ENCODE assay signal across 8 mouse cellular contexts in genomic region chr11:8689515-8689914, GRCm38 (mm10). TPM values are rescaled to one million over a fixed set of nuclear protein-coding genes. Genes with fewer than 3 reads are reported as not detected.
DNase-seq lines count a peak whose midpoint lies in the region; ATAC-seq lines count a peak whose summit lies in the region.
"Had no signal": no experiment of that assay in that cellular context is flagged by ENCODE, and none has a peak within 500 bp of the region (broad histone marks: within the 10 kb centered on the region; RNA-seq: fewer than 3 reads in every experiment).

No protein-coding gene starts in this region.

- no peaks in the 10 kb centered on the region for H3K36me3 ChIP-seq in hindbrain, embryonic 11.5 days (ENCODE audit: control insufficient read depth, insufficient read depth, low read length)
- H3K36me3 ChIP-seq in forebrain, embryonic 15.5 days, result no peaks in the 10 kb centered on the region

- DNase-seq in testis, postnatal 14 days (ENCODE audit: low spot score), result peak; percentile 35
- DNase-seq in testis, postnatal 10 days (ENCODE audit: low spot score), result no peak
- DNase-seq in kidney, postnatal 36 days, result peak; percentile 32 to 59
- peak; percentile 56 to 69 for DNase-seq in monocyte, adult 2 months (ENCODE audit: low read depth in 1 of 2, low spot score in 2 of 2)
- no peak for DNase-seq in hindbrain, embryonic 11.5 days (ENCODE audit: low spot score)
- DNase-seq in left cerebral cortex, adult 11 months (ENCODE audit: low spot score), result no peak
- DNase-seq: heart, postnatal 10 days had no signal

- no peak overlapping the region for H3K27ac ChIP-seq in hindbrain, embryonic 11.5 days (ENCODE audit: low read depth, low read length)
- no peak overlapping the region for H3K27ac ChIP-seq in forebrain, embryonic 15.5 days (replicated peaks)

- no peak overlapping the region for H3K4me2 ChIP-seq in hindbrain, embryonic 11.5 days (replicated peaks; ENCODE audit: low read depth, low read length)
- no peak overlapping the region for H3K4me2 ChIP-seq in forebrain, embryonic 15.5 days (replicated peaks)

- 82% methylated on average over 7 of the region's 7 CpGs for WGBS in hindbrain, embryonic 11.5 days
- WGBS in forebrain, embryonic 15.5 days, result 87% methylated on average over 7 of the region's 7 CpGs

- no peaks in the 10 kb centered on the region for H3K9me3 ChIP-seq in hindbrain, embryonic 11.5 days (ENCODE audit: control insufficient read depth, low read length)
- no peaks in the 10 kb centered on the region for H3K9me3 ChIP-seq in forebrain, embryonic 15.5 days

- peaks cover 10% of the 10 kb centered on the region; the same call in 1 of the 2 replicates for H3K4me1 ChIP-seq in hindbrain, embryonic 11.5 days (replicated peaks; ENCODE audit: control insufficient read depth, insufficient read depth, low read length)
- peaks cover 20% of the 10 kb centered on the region for H3K4me1 ChIP-seq in forebrain, embryonic 15.5 days

- no peaks in the 10 kb centered on the region for H3K27me3 ChIP-seq in hindbrain, embryonic 11.5 days (ENCODE audit: control insufficient read depth, insufficient read depth, low read length)
- H3K27me3 ChIP-seq in forebrain, embryonic 15.5 days, result no peaks in the 10 kb centered on the region

- no peak overlapping the region for H3K9ac ChIP-seq in hindbrain, embryonic 11.5 days (ENCODE audit: low read depth, low read length)
- no peak overlapping the region for H3K9ac ChIP-seq in forebrain, embryonic 15.5 days (replicated peaks)

- no peak overlapping the region for H3K4me3 ChIP-seq in hindbrain, embryonic 11.5 days (ENCODE audit: low read depth, low read length)
- H3K4me3 ChIP-seq in forebrain, embryonic 15.5 days, result no peak overlapping the region

- ATAC-seq in hindbrain, embryonic 11.5 days (ENCODE audit: low FRiP score), result no peak
- no peak for ATAC-seq in forebrain, embryonic 15.5 days (replicated peaks)

RNA-seq across cellular contexts. Expression of gene Tns3, which starts 25.2 kb away (rescaled TPM):
- polyA plus RNA-seq in hindbrain, embryonic 11.5 days (2014; fragmentation: Nextera tagmentation; extraction: Ambion mirVana), result 7.0 and 9.5 TPM in 2 replicates
- 6.9 and 8.0 TPM in 2 replicates for polyA plus RNA-seq in forebrain, embryonic 15.5 days (2015; fragmentation: Nextera tagmentation; extraction: Ambion mirVana)

Comparison
In these comparisons a context has a peak if more than half of its experiments do, and no peak if none do; other contexts are left out.
1. DNase-seq: peak in testis, postnatal 14 days (single experiment), kidney, postnatal 36 days (2 of 2) and monocyte, adult 2 months (2 of 2); none in testis, postnatal 10 days (single experiment), hindbrain, embryonic 11.5 days (single experiment) and left cerebral cortex, adult 11 months (single experiment).